Mouse (Mus musculus): ENCODE data around the gene Nceh1. TPM values are rescaled to one million over a fixed set of nuclear protein-coding genes. Genes with fewer than 3 reads are reported as not detected.
A peak's percentile ranks its signal among the peaks of the same experiment; 100 is the strongest.
"Not testable (repeated sequence)": the region's sequence is repeated elsewhere in the genome, so short reads cannot be mapped to it uniquely, and the experiment has no call there.

The Nceh1 gene
- total and polyA plus RNA-seq, 3 experiments, result 8.2 to 9.3 TPM; not detected in 1

DNA sequence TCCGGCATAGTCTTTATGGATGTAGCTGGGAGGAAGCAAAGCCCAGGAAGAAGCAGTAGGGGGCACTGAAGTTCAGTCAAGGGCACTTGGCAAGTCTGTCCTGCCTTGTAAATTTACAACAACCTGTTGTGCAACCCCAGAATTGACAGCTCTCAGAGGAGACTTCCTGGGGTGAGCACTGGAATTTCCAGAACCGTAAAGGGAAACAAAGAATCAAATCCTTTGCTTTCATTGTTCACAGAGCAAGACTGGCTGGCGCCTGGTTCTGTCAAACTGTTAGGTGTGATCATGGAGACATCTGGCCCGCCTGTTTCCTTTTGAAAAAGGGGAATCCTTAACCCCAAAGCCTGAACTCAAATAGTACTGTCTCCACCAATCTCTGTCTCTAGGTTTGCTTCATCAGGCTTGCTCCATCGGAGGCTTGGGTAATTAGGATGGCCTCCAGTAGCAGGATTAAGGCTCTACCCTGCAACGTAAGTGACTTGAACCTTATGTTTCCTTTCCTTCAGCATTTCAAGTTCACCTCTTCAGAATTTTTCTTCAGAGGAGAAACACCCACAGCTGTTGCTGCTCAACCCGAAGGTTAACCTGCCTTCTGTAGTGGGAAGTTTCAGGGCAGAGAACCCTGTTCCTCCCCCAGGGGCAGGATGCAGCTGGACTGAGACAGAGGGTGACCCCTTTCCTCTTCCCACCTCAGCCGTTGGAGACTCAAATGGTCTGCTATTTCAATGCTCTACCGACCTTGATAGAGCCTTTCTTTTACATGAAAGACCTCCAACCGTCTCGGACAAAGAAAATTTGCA lies 87.6 kb downstream of the Nceh1 start:
- Histone ChIP-seq H3K27ac (ENCODE audit: control insufficient read depth, low read depth, low read length) (no peak overlapping the region), H3K79me2 (ENCODE audit: control insufficient read depth, insufficient read depth, low read length, poor library complexity) (no peaks in the 10 kb centered on the region), H3K36me3 (ENCODE audit: control insufficient read depth in 1 of 2, insufficient read depth in 2 of 2, low read length in 2 of 2) (no peaks in the 10 kb centered on the region), H3K9me3 (replicated peaks; ENCODE audit: insufficient read depth, low read length) (no peaks in the 10 kb centered on the region), H3K4me1 (ENCODE audit: control insufficient read depth in 1 of 2, insufficient read depth in 2 of 2, low read length in 2 of 2) (no peaks in the 10 kb centered on the region), H3K27me3 (ENCODE audit: control insufficient read depth in 1 of 2, insufficient read depth in 2 of 2, low read length in 2 of 2) (peaks cover 0 to 11% of the 10 kb centered on the region in 2 experiments; a peak in 3 of 4 replicates), H3K4me3 (ENCODE audit: control insufficient read depth in 1 of 2, insufficient read depth in 1 of 2, low read depth in 2 of 2, low read length in 2 of 2) (no peak overlapping the region), H3K9ac (ENCODE audit: control insufficient read depth, low read depth, low read length, poor library complexity, severe bottlenecking) (no peak overlapping the region)
- TF ChIP-seq NRF1 (IDR thresholded peaks at IDR 0.05; ENCODE audit: insufficient read depth, low read depth, low read length, poor library complexity, severe bottlenecking) (no peak), CTCF (IDR thresholded peaks at IDR 0.05 in 2 of 3, conservative IDR thresholded peaks at IDR 0.05 in 1 of 3; ENCODE audit: control insufficient read depth in 1 of 3, insufficient read depth in 1 of 3, low read depth in 2 of 3, low read length in 3 of 3, poor library complexity in 1 of 3, severe bottlenecking in 1 of 3) (peak in 1 of 3 experiments; percentile 11; a peak in 1 of 6 replicates), GABPA (IDR thresholded peaks at IDR 0.05; ENCODE audit: low read depth, low read length) (no peak), POLR2AphosphoS2 (IDR thresholded peaks at IDR 0.05; ENCODE audit: low read length) (no peak)
- DNase-seq (ENCODE audit: low read depth, low spot score), result no peak

DNA sequence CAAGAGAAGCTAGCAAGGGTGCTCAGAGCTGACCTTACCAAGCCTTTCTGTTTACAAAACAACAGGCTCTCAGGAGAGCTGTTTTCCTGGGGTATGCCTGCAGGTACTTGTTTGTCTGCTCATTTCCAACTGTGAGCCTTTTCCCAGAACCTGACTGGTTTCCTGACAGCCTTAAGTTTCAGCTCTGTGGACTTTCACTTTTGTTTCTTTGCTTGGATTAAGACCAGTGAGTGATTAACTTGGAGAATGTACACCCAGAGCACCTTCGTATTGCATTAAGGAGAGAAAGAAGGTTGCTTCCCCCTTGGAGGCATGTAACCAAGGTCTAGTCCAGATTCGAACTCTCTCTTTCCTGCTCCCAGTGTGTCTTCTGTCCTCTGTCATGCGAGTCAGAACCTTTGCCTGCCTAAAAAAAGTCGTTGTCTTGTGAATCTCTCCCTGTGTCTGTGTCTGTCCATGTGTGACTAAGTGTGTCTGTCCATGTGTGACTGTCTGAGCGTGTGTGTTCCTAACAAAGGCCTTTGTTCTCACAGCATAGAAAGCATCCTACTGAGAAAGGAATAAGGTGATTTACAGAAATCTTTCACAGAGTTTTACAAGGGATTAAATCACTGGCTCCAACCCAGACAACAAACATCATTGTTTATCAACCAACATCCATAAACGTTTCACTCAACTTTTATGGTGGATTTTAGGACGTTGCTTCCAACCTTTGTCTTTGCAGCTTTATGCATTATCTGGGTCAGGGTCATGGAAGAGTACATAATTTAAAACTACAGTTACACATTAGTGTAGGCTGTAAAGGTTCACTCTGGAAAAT lies 90.4 kb downstream of the Nceh1 start:
- Histone ChIP-seq H3K4me3 (ENCODE audit: control insufficient read depth in 1 of 2, insufficient read depth in 1 of 2, low read depth in 2 of 2, low read length in 2 of 2) (no peak overlapping the region; a peak in 1 of 4 replicates), H3K4me1 (ENCODE audit: control insufficient read depth in 1 of 2, insufficient read depth in 2 of 2, low read length in 2 of 2) (no peaks in the 10 kb centered on the region), H3K79me2 (ENCODE audit: control insufficient read depth, insufficient read depth, low read length, poor library complexity) (no peaks in the 10 kb centered on the region)

DNA sequence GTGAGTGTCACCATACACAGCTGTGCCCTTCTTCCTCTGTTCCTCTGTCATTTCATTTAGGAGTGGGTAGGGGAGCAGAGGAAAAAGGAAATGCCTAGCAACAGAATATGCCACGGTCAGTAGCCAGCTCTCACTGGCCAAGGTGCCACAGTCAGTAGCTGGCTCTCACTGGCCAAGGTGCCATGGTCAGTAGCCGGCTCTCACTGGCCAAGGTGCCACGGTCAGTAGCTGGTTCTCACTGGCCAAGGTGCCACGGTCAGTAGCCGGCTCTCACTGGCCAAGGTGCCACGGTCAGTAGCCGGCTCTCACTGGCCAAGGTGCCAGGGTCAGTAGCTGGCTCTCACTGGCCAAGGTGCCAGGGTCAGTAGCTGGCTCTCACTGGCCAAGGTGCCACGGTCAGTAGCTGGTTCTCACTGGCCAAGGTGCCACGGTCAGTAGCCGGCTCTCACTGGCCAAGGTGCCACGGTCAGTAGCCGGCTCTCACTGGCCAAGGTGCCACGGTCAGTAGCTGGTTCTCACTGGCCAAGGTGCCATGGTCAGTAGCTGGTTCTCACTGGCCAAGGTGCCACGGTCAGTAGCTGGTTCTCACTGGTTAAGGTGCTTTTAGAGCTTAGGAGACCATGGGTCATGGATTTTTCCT lies 96.6 kb downstream of the Nceh1 start:
- H3K4me1 ChIP-seq (ENCODE audit: control insufficient read depth in 1 of 2, insufficient read depth in 2 of 2, low read length in 2 of 2); DNase-seq (ENCODE audit: low read depth, low spot score); H3K9ac ChIP-seq (ENCODE audit: control insufficient read depth, low read depth, low read length, poor library complexity, severe bottlenecking); H3K27ac ChIP-seq (ENCODE audit: control insufficient read depth, low read depth, low read length); H3K4me3 ChIP-seq (ENCODE audit: control insufficient read depth in 1 of 2, insufficient read depth in 1 of 2, low read depth in 2 of 2, low read length in 2 of 2); H3K36me3 ChIP-seq (ENCODE audit: control insufficient read depth in 1 of 2, insufficient read depth in 2 of 2, low read length in 2 of 2); H3K27me3 ChIP-seq (ENCODE audit: control insufficient read depth in 1 of 2, insufficient read depth in 2 of 2, low read length in 2 of 2); H3K79me2 ChIP-seq (ENCODE audit: control insufficient read depth, insufficient read depth, low read length, poor library complexity); H3K9me3 ChIP-seq (replicated peaks; ENCODE audit: insufficient read depth, low read length): not testable (repeated sequence)

More for the DNA sequence above, 90.4 kb downstream of the Nceh1 start:
- no peaks in the 10 kb centered on the region for H3K9me3 ChIP-seq (replicated peaks; ENCODE audit: insufficient read depth, low read length)
- no peaks in the 10 kb centered on the region for H3K36me3 ChIP-seq (ENCODE audit: control insufficient read depth in 1 of 2, insufficient read depth in 2 of 2, low read length in 2 of 2)
- TF ChIP-seq ZC3H11A (IDR thresholded peaks at IDR 0.05; ENCODE audit: low read depth, low read length) (no peak), KAT2A (conservative IDR thresholded peaks at IDR 0.05; ENCODE audit: low read depth, low read length) (no peak), MYB (IDR thresholded peaks at IDR 0.05; ENCODE audit: low read depth, low read length) (no peak)
- no peak for DNase-seq (ENCODE audit: low read depth, low spot score)
- no peak overlapping the region for H3K9ac ChIP-seq (ENCODE audit: control insufficient read depth, low read depth, low read length, poor library complexity, severe bottlenecking)
- H3K27ac ChIP-seq (ENCODE audit: control insufficient read depth, low read depth, low read length), result no peak overlapping the region
- H3K27me3 ChIP-seq (ENCODE audit: control insufficient read depth in 1 of 2, insufficient read depth in 2 of 2, low read length in 2 of 2), result peaks cover 0 to 1% of the 10 kb centered on the region in 2 experiments; a peak in 1 of 4 replicates

All from MEL (cell line).